Mouse (Mus musculus) urinary bladder, adult 2 months (tissue): Measurements from ENCODE around the gene Hoxd9. TPM values are rescaled to one million over a fixed set of nuclear protein-coding genes. Genes with fewer than 3 reads are reported as not detected.

ENCODE experiments used
- DNase-seq: peaks from one replicate; pipeline ENCODE4 v3.0.0; 2022; ENCODE audit warnings: low spot score
- polyA plus RNA-seq: library from polyadenylated mRNA; depleted of rRNA; stranded (reverse); fragments of >200 nt; gene quantifications from 2 replicates; pipeline ENCODE4 v1.2.3, GENCODE M21; 2012; rRNA removed

Hoxd9 gene
- 9.1 and 12.2 TPM in 2 replicates for polyA plus RNA-seq

- DNase-seq = peak; percentile 83
These were observed at the start of gene Hoxd9 for GRCm38 (mm10) chr2:74697567-74698121. Gene Hoxd9 (plus strand): TSS chr2:74697727.

- DNase-seq = no peak
These were observed 44.6 kb upstream of the Hoxd9 start for GRCm38 (mm10) chr2:74652996-74653340.

- no peak for DNase-seq
These were observed 43.6 kb upstream of the Hoxd9 start for GRCm38 (mm10) chr2:74653781-74654535.

GRCm38 (mm10) chr2:74654743-74655419 is 42.6 kb upstream of the Hoxd9 start:
- DNase-seq = no peak

DNA sequence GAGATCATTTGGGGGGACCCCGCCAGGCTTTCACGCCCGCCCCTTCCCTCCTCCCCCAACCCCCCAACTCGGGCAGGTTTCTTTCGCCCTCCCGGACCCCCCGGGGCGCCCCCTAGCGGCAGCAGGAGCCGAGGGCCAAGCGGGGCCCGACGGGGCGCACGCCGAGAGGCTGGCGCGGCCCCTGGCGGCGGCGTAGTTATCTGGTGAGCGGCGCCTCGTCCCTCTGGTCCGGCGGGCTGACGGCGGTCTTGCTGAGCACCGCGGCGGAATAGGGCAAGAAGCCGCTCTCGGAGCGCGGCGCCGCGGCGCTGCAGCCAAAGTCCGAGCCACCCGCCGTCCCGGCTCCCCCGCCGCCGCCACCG is 42.1 kb upstream of the Hoxd9 start:
- peak; percentile 49 for DNase-seq

- DNase-seq = no peak
These were observed 41.5 kb upstream of the Hoxd9 start for GRCm38 (mm10) chr2:74655821-74656631.

- DNase-seq = no peak
These were observed 40.9 kb upstream of the Hoxd9 start for GRCm38 (mm10) chr2:74656632-74657021.

- peak; percentile 31 for DNase-seq
These were observed 40.1 kb upstream of the Hoxd9 start for GRCm38 (mm10) chr2:74657251-74658023.

DNA sequence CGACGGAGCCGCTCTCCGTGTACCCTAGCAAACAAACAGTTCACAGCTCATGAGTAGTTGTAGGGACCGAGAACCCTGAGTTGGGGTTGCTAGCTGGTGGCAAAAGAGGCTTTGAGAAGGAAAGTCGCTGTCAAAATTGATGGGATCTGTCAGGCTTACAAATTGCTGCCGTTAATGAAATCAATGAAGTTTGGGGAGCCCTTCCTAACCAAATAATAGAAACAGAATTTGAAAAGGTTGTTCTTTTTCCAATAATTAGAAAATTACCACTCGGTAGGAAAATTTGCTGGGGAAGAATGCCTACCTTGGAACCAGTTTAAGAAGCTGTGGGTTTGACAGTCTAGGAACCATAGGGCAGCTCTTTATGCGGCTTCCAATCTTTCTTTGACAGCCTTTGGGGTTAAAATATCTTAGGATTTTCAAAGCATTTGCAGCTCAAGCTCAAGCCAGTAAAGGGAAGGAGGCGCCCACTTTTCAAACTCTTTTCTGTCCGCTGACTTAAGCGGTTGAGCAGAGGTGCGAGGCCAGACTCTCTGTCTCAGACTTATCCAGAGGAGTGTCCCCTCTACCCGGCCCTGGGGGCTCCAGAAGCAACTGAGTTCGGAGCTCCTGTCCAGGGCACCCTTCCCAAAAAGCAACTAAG is 39.4 kb upstream of the Hoxd9 start:
- DNase-seq = no peak

DNA sequence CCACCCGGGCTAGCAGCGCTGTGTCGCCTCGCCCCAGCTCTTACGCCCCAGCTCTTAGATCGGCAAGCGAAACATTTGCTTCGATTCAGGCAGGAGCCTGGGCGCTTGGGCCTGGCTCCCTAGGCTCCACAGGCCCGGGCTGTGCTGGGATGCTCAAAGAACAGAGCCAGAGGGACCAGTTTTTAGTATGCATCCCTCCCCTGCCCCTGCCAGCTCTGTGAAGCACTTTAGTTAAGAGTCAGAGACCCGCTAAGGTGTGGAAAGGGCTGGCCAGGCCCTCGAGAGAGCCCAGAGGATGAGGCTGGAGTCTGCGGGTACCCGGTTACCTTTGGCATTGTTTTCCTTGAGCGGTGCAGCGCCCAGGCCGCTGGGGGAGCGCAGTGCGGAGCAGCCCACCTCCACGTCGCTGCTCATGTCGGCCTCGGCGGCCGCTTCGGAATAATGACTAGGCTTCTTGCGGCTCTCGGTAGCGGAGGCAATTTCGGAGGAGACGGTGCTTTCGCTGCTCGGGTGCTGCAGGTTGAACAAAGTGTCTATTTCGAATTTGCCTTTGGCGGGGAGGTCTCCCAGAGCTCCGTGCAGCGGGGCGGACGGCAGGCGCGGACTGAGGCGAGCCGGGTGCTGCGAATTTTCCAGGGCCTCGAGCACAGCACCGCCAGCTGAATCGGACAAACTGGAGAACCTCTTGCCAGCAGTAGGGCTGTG is 38.7 kb upstream of the Hoxd9 start:
- DNase-seq = no peak

- DNase-seq = no peak
These were observed 38.0 kb upstream of the Hoxd9 start, which contains the start of gene Evx2 for GRCm38 (mm10) chr2:74659507-74660005. Gene Evx2 (minus strand): TSS chr2:74659557.

- no peak for DNase-seq
These were observed 36.8 kb upstream of the Hoxd9 start for GRCm38 (mm10) chr2:74660421-74661375.

DNA sequence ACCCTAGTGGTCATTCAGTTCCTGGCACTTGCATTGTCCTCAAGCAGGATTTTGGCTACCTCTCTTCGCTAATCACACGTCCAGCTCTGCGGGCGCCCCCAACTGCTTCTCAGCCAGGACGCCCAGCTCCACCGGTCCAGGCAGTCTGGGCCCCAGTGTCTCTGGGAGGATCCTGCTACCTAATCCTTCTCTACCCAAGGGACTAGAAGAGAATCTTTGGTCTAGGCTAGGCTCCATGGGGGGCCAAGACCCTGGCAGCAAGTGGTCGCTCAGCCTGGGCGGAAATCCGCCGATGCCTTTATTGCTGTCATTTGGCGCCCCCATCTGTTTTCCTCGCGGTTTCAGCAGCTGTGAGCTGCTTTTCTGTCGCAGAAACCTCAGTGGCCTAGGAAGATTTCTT is 35.8 kb upstream of the Hoxd9 start:
- no peak for DNase-seq

- no peak for DNase-seq
These were observed 34.1 kb upstream of the Hoxd9 start for GRCm38 (mm10) chr2:74663291-74663925.

GRCm38 (mm10) chr2:74666411-74666810 is 31.1 kb upstream of the Hoxd9 start:
- DNase-seq = no peak

DNA sequence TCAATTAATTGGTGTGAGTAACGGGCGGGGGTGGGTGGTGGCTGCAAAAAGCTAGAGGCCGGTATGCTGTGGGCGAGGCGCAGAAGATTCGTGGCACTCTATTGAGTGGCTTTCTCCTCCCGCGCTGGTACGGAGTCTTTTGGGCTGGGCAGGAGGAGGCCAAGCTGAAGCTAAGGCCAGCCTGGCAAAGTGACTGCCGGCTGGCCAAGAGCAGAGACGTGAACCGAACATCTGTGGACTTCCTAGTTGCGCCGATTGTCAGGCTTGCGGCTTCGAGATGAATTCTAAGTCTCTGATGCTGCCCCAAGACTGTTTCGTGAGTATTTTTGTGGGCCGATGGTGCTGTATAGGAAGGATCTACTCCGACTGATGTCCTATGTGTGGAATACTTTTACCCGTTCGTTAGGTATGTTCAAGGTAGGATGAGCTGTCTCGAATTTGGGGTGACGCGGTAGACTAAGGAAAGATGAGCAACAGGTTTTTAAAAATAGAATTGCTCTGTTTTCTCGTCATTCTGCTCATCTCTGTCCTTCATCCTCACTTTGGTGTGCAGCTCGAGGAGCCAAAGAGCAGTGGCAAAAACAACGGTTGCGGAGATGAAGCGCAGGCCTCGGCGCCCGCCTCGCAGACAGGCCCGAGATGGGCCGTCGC is 30.2 kb upstream of the Hoxd9 start:
- no peak for DNase-seq

- DNase-seq = no peak
These were observed 29.6 kb upstream of the Hoxd9 start, which contains the start of gene Hoxd13 for GRCm38 (mm10) chr2:74667842-74668357. Gene Hoxd13 (plus strand): TSS chr2:74668310.
